Mouse (Mus musculus): Measurements from ENCODE around the gene Fbxw15. TPM values are rescaled to one million over a fixed set of nuclear protein-coding genes. Genes with fewer than 3 reads are reported as not detected.
"Not testable (repeated sequence)": the region's sequence is repeated elsewhere in the genome, so short reads cannot be mapped to it uniquely, and the experiment has no call there.

Gene Fbxw15
- not detected in 2 replicates for polyA plus RNA-seq (2015; fragmentation: Nextera tagmentation; extraction: Ambion mirVana)

DNA sequence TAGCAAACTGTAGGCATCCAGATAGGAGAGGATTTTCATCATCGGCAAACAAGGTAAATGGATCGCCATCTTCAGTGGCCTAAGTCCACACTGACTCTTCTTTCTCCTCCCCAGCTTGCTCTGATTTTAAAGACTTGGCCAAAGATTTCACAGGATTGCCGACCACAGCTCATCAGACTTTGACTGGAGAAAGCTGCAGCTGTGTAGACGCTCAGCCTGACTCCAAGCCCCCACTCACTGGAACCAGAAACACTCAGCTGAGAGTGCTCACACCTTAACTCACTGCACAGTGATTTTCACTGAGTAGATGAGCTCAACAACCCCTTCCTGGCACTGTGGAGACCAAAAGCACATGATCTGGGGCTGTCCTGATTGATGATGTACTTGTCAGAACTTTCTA lies at the start of gene Fbxw15:
TSS of gene Fbxw15 (minus strand) at position 101 of the 400 bp plus-strand sequence.
- H3K4me1 ChIP-seq; H3K4me2 ChIP-seq; H3K9ac ChIP-seq; H3K27ac ChIP-seq; H3K4me3 ChIP-seq; H3K36me3 ChIP-seq (ENCODE audit: poor library complexity, severe bottlenecking); H3K27me3 ChIP-seq; H3K9me3 ChIP-seq (replicated peaks); ATAC-seq: not testable (repeated sequence)
- WGBS, result 87% methylated on average over 4 of the region's 4 CpGs

DNA sequence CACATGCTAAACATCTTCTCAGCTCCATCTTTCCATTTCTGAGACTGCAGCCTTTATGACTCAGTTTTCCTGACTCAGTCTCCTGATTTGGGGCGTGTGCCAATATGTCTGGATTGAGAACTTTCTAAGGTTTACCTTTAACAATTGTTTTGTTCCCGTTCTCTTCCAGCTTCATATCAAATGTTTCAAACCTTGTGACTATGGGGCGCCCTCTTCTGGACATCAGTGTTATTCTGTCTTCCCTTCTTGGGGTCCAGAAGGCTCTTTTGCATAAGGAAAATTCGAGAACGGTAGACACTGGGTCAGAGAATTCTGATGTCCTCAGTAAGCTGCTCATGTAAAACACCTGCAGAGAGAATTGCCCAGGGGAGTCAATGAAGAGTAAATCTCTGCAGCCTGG lies 38.8 kb upstream of the Fbxw15 start:
- H3K4me1 ChIP-seq; H3K27ac ChIP-seq; H3K36me3 ChIP-seq (ENCODE audit: poor library complexity, severe bottlenecking); H3K9me3 ChIP-seq (replicated peaks); H3K4me3 ChIP-seq; H3K4me2 ChIP-seq; H3K27me3 ChIP-seq; H3K9ac ChIP-seq; ATAC-seq: not testable (repeated sequence)
- WGBS, result 42% methylated on average over 5 of the region's 5 CpGs

DNA sequence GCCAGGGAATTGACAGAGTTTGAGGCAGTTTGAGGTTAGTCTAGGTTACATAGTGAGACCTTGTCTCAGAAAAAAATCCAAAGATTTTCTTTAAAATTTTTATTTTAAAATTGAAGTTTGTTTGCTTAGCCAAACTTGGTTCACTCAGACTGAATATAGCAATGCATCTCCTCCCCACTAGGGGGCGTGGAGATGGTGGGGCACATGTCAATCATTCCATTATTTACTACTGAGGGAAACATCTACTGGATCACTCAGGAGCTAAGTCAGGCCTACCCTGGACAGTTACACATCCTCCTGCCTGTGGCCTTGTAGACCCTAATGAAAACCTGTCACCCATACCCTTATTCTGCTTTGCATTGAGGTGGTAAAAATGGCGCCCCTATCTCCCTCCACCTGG lies 34.1 kb upstream of the Fbxw15 start:
- not testable (repeated sequence) for H3K27ac ChIP-seq; ATAC-seq; H3K4me2 ChIP-seq; H3K36me3 ChIP-seq (ENCODE audit: poor library complexity, severe bottlenecking); H3K9ac ChIP-seq; H3K4me1 ChIP-seq; H3K4me3 ChIP-seq; H3K9me3 ChIP-seq (replicated peaks); H3K27me3 ChIP-seq
- 56% methylated on average over 2 of the region's 2 CpGs for WGBS

DNA sequence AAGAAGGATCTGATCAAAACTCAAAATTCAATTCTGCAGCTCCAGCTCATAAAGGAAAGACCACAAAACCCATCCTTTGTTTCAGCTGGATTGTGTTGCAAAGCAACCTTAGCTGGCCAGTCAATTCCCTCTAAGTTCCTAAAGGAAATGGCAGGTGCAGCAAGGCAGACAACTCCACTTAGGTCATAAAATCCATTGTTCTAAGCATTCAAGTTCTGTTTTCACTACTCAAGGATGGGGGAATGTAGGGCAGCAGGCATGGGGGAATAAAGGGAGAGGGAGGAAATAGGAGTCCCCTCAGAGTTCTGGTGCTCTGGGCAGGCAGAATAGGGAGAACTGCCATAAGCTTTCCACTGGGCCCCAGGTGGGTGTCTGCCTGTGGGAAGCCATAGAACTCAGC lies 29.2 kb upstream of the Fbxw15 start:
- Histone ChIP-seq H3K9me3 (replicated peaks) (no peaks in the 10 kb centered on the region), H3K36me3 (ENCODE audit: poor library complexity, severe bottlenecking) (no peaks in the 10 kb centered on the region), H3K4me2 (no peak overlapping the region), H3K27me3 (no peaks in the 10 kb centered on the region), H3K4me3 (no peak overlapping the region), H3K27ac (no peak overlapping the region), H3K4me1 (no peaks in the 10 kb centered on the region), H3K9ac (no peak overlapping the region)
- no peak for ATAC-seq

DNA sequence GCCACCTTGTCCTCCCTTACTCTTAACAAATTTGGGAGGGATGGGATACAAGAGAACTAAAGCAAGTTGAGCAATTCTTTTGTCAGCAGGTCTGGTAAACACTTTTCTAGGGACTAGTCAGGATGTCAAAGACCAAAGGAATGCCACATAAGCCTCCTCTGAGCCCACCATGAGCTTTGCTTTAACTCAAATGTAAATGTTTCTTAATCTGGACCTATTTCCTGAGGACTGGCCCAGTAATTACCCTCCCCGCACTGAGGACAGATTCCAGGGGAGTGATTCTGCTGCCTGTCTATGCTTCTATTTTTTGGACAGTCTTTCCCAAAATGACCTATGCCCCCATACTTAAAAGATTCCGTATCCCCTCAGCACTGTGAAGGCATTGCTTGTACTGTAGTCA lies 26.8 kb upstream of the Fbxw15 start:
- Histone ChIP-seq H3K9ac (no peak overlapping the region), H3K4me3 (no peak overlapping the region), H3K27me3 (no peaks in the 10 kb centered on the region), H3K36me3 (ENCODE audit: poor library complexity, severe bottlenecking) (no peaks in the 10 kb centered on the region), H3K4me1 (no peaks in the 10 kb centered on the region), H3K9me3 (replicated peaks) (no peaks in the 10 kb centered on the region), H3K27ac (no peak overlapping the region), H3K4me2 (no peak overlapping the region)
- no peak for ATAC-seq
- WGBS, result 72% methylated on average over 2 of the region's 2 CpGs

DNA sequence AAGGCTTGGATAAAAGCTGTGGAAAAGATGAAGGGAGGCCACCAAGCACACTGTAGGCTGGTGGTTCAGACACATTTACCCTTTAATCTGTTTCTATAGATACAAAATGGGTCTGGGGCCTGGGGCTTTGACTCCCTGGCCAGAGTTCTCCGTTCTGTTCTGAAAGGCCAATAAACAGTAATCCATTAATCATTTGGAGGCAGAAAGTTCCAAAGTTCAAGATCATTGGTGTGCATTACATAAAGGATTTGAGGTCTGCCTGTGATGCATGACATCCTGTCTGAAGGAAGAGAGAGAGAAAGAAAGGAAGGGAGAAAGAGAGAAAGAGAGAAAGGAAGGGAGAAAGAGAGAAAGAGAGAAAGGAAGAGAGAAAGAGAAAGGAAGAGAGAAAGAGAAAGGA lies 2.5 kb downstream of the Fbxw15 start:
- Histone ChIP-seq H3K4me2 (no peak overlapping the region), H3K4me1 (no peaks in the 10 kb centered on the region), H3K27ac (no peak overlapping the region), H3K4me3 (no peak overlapping the region), H3K27me3 (no peaks in the 10 kb centered on the region), H3K9ac (no peak overlapping the region), H3K9me3 (replicated peaks) (no peaks in the 10 kb centered on the region), H3K36me3 (ENCODE audit: poor library complexity, severe bottlenecking) (no peaks in the 10 kb centered on the region)
- WGBS, result 73% methylated on average over 1 of the region's 1 CpGs
- no peak for ATAC-seq

DNA sequence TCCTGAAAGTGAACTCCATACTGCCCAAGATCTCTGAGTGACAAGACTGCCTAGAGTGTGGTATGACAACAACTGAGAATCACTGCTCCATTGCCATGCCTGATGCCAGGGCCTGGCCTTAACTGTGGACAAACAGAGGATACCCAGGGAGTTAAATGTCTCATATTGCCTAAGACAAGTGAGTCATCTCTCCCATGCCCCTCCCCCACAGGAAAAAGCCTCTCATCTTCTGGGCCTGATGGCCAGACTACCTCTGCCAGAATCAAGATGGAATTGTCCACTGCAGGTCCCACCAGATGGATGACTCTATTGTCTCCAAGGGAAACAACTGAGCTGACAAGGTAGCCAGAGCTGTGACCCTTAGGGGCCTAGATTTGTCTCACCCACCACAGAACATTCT lies 6.0 kb downstream of the Fbxw15 start:
- not testable (repeated sequence) for H3K4me3 ChIP-seq; H3K4me2 ChIP-seq; H3K9me3 ChIP-seq (replicated peaks); H3K27me3 ChIP-seq; H3K27ac ChIP-seq; ATAC-seq; H3K4me1 ChIP-seq; H3K9ac ChIP-seq; H3K36me3 ChIP-seq (ENCODE audit: poor library complexity, severe bottlenecking)

DNA sequence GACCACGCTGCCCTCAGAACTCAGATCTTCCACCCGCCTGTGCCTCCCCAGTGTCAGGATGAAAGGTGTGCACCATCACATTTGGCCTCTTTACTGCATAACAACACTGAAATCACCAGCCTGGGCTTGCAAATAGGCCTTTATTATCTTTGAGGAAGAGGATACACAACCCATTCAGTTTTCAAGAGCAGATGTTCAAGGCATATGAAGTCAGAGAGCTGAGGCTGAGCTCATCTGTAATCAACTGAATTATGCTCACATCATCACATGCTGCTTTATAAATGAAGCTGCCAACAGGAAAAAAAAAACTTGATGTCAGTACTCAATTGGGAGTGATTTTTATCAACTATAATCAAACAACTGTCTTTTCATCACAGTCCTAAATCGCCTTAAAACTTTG lies 15.6 kb downstream of the Fbxw15 start:
- no peaks in the 10 kb centered on the region for H3K4me1 ChIP-seq
- no peak overlapping the region for H3K4me3 ChIP-seq
- H3K36me3 ChIP-seq (ENCODE audit: poor library complexity, severe bottlenecking), result no peaks in the 10 kb centered on the region
- 0 out of 2 replicates have a peak, but pooled peaks cover 5% of the 10 kb centered on the region for H3K9me3 ChIP-seq (replicated peaks)
- H3K27ac ChIP-seq, result no peak overlapping the region
- 80% methylated on average over 3 of the region's 3 CpGs for WGBS
- H3K9ac ChIP-seq, result no peak overlapping the region
- no peaks in the 10 kb centered on the region for H3K27me3 ChIP-seq
- no peak overlapping the region for H3K4me2 ChIP-seq
- ATAC-seq, result no peak

DNA sequence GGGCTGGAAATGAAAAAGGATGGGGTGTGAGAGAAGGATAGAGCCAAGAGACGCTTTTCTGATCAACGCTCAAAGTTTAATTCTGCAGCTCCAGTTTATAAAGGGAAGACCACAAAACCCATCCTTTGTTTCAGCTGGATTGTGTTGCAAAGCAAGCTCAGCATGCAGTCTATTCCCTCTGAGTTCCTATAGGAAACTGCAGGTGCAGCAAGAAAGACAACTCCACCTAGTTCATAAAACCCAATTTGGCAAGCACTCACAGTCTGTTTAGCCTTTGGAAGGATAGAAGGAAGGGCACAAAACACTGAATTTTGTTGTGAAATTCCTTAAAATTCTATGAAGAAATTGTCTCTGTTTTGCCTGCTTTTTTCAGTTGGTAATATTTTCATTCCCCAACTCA lies 18.4 kb downstream of the Fbxw15 start:
- H3K27ac ChIP-seq; H3K9ac ChIP-seq; H3K4me3 ChIP-seq; H3K27me3 ChIP-seq; ATAC-seq; H3K4me1 ChIP-seq; H3K36me3 ChIP-seq (ENCODE audit: poor library complexity, severe bottlenecking); H3K9me3 ChIP-seq (replicated peaks); H3K4me2 ChIP-seq: not testable (repeated sequence)
- whole genome bisulfite sequencing, result 10% methylated on average over 2 of the region's 2 CpGs

DNA sequence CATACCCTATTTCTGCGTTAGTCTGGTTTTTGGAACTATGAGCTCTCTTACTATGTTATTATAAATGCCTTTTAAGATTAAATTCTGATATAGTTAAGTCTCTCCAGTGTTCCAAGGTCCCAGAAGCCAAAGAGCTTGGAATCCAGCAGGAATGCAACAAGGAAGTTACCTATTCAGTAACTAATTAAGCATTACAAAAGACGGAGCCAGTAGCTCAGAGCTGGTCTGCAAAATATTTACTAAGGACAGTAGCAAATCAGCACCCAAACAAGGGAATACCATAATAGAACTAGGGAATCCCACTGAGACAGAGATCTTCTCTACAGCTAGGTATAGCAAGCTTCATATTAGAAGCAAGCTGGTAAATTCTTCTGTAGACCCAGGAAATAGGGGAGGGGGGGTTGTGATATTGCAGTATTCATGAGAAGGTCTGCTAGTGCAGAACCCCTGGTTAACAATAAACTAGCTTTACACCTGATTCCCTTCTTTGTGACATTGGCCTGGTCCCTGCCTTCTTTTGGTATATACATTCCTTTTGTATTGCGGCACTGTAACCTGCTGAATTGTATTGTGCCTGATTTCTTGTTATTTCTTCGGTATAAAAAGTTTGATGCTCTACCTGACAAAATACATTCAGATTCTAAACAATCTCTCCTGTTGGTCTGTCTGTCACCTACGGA lies 44.5 kb downstream of the Fbxw15 start:
- 79% methylated on average over 5 of the region's 5 CpGs for WGBS
- no peak overlapping the region for H3K27ac ChIP-seq
- H3K4me1 ChIP-seq, result no peaks in the 10 kb centered on the region
- H3K4me3 ChIP-seq, result no peak overlapping the region
- no peaks in the 10 kb centered on the region for H3K36me3 ChIP-seq (ENCODE audit: poor library complexity, severe bottlenecking)
- H3K27me3 ChIP-seq, result no peaks in the 10 kb centered on the region
- no peak overlapping the region for H3K9ac ChIP-seq
- no peaks in the 10 kb centered on the region for H3K9me3 ChIP-seq (replicated peaks)
- no peak for ATAC-seq
- H3K4me2 ChIP-seq, result no peak overlapping the region

Other genes starting within 250 kb of the Fbxw15 start
- gene Fbxw28, start 228.6 kb downstream of the Fbxw15 start, polyA plus RNA-seq (2015; fragmentation: Nextera tagmentation; extraction: Ambion mirVana), result not detected in 2 replicates
- gene Fbxw22, start 164.0 kb downstream of the Fbxw15 start, polyA plus RNA-seq (2015; fragmentation: Nextera tagmentation; extraction: Ambion mirVana), result not detected in 2 replicates
- gene Fbxw16, start 119.1 kb downstream of the Fbxw15 start, polyA plus RNA-seq (2015; fragmentation: Nextera tagmentation; extraction: Ambion mirVana), result not detected in 2 replicates
- gene Fbxw19, start 72.4 kb downstream of the Fbxw15 start, polyA plus RNA-seq (2015; fragmentation: Nextera tagmentation; extraction: Ambion mirVana), result not detected in 2 replicates
- not detected in 2 replicates for gene Fbxw24, start 57.8 kb upstream of the Fbxw15 start, polyA plus RNA-seq (2015; fragmentation: Nextera tagmentation; extraction: Ambion mirVana)
- gene Fbxw25, start 96.4 kb upstream of the Fbxw15 start, polyA plus RNA-seq (2015; fragmentation: Nextera tagmentation; extraction: Ambion mirVana), result not detected in 2 replicates
- not detected in 2 replicates for gene Fbxw18, start 134.4 kb upstream of the Fbxw15 start, polyA plus RNA-seq (2015; fragmentation: Nextera tagmentation; extraction: Ambion mirVana)
- gene Fbxw26, start 177.8 kb upstream of the Fbxw15 start, polyA plus RNA-seq (2015; fragmentation: Nextera tagmentation; extraction: Ambion mirVana), result not detected in 2 replicates
- gene Fbxw27, start 222.4 kb upstream of the Fbxw15 start, polyA plus RNA-seq (2015; fragmentation: Nextera tagmentation; extraction: Ambion mirVana), result not detected in 2 replicates
- gene Spink8, start 244.0 kb upstream of the Fbxw15 start, polyA plus RNA-seq (2015; fragmentation: Nextera tagmentation; extraction: Ambion mirVana), result not detected in 2 replicates